Mouse (Mus musculus) bone marrow macrophage, adult 2 months (primary cell): Measurements from ENCODE around the gene Ube2j1.

Source experiments
- CTCF ChIP-seq: IDR thresholded peaks from 2 replicates; pipeline ENCODE4 v1.5.1; 2012; ENCODE audit warnings: low read depth, mild to moderate bottlenecking, low read length, moderate library complexity
- POLR2A ChIP-seq: IDR thresholded peaks from 2 replicates; pipeline ENCODE4 v1.6.1; 2012; ENCODE audit warnings: mild to moderate bottlenecking, low read depth, low read length, borderline replicate concordance

DNA sequence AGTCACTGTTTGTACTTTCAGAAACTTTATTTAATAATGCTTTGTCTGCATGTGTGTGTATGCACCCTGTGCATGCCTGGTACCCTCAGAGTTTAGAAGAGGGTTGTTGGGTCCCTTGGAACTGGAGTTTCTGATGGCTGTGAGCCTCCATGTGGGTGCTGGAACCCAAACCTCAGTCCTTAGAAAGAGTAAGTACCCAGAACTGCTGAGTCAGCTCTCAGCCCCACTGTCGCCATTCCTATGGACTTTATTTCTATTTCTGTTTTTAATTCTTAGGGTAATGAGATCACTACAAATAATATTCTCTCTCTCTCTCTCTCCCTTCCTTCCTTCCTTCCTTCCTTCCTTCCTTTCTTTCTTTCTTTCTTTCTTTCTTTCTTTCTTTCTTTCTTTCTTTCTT, 21.1 kb upstream of the Ube2j1 start:
- TF ChIP-seq POLR2A: no peak
- no peak for TF ChIP-seq CTCF
